Mouse (Mus musculus) neural tube, embryonic 12.5 days (tissue): ENCODE data around the gene Flt3l. TPM values are rescaled to one million over a fixed set of nuclear protein-coding genes. Genes with fewer than 3 reads are reported as not detected.
"Not testable (repeated sequence)": the region's sequence is repeated elsewhere in the genome, so short reads cannot be mapped to it uniquely, and the experiment has no call there.

ENCODE experiments used
- ATAC-seq: fragments of 200-750 bp; cut with Nextera tagmentation; 2 replicates; pipeline ENCODE4 v1.8.0; 2017; ENCODE audit warnings: low read depth, mild to moderate bottlenecking, moderate TSS enrichment, moderate library complexity; ENCODE audit not compliant: low FRiP score
- H3K27ac ChIP-seq: fragments of 300-500 bp; sonication (generic); 2 replicates; pipeline ENCODE4 v1.5.1; 2016
- H3K27me3 ChIP-seq: fragments of 300-500 bp; sonication (generic); replicated peaks from 2 replicates; pipeline ENCODE4 v1.6.1; 2016; ENCODE audit warnings: mild to moderate bottlenecking
- H3K36me3 ChIP-seq: fragments of 300-500 bp; sonication (generic); 2 replicates; pipeline ENCODE4 v1.6.1; 2016; ENCODE audit warnings: mild to moderate bottlenecking
- H3K4me1 ChIP-seq: fragments of 300-500 bp; sonication (generic); 2 replicates; pipeline ENCODE4 v1.6.1; 2016
- H3K4me2 ChIP-seq: fragments of 300-500 bp; sonication (generic); replicated peaks from 2 replicates; pipeline ENCODE4 v1.6.1; 2016; ENCODE audit warnings: mild to moderate bottlenecking
- H3K4me3 ChIP-seq: fragments of 300-500 bp; sonication (generic); 2 replicates; pipeline ENCODE4 v1.5.1; 2016
- H3K9ac ChIP-seq: fragments of 300-500 bp; sonication (generic); 2 replicates; pipeline ENCODE4 v1.6.1; 2016; ENCODE audit warnings: mild to moderate bottlenecking
- H3K9me3 ChIP-seq: fragments of 300-500 bp; sonication (generic); 2 replicates; pipeline ENCODE4 v1.6.1; 2016; ENCODE audit warnings: mild to moderate bottlenecking
- WGBS: fragments of 180-500 bp; shearing (Covaris S2); methylation state at CpG from one replicate; pipeline ENCODE4 v1.1.7; 2016; 5-methylcytosine and 5-hydroxymethylcytosine counted together
- polyA plus RNA-seq: library from polyadenylated mRNA; unstranded; fragments of >200 nt; fragmentation: Nextera tagmentation; extraction: Ambion mirVana; gene quantifications from 2 replicates; pipeline ENCODE4 v1.2.1, GENCODE M21; 2016

Gene Flt3l
- polyA plus RNA-seq, 1 experiment from 2014 or later = 1.3 TPM

GRCm38 (mm10) chr7:45174567-45175280, 38.5 kb upstream of the Flt3l start:
- peaks cover 15% of the 10 kb centered on the region for H3K4me1 ChIP-seq
- no peak overlapping the region for H3K9ac ChIP-seq
- ATAC-seq = peak; percentile 37; the same call in 1 of the 2 replicates
- H3K27ac ChIP-seq = no peak overlapping the region
- no peaks in the 10 kb centered on the region for H3K36me3 ChIP-seq
- 0 out of 2 replicates have a peak overlapping the region, but pooled peaks have one; percentile 15 for H3K4me3 ChIP-seq
- 3% methylated on average over 29 of the region's 29 CpGs for WGBS
- peaks cover 6% of the 10 kb centered on the region; the same call in 1 of the 2 replicates for H3K9me3 ChIP-seq
- H3K27me3 ChIP-seq = peaks cover 77% of the 10 kb centered on the region
- H3K4me2 ChIP-seq = peak overlapping the region; percentile 37

DNA sequence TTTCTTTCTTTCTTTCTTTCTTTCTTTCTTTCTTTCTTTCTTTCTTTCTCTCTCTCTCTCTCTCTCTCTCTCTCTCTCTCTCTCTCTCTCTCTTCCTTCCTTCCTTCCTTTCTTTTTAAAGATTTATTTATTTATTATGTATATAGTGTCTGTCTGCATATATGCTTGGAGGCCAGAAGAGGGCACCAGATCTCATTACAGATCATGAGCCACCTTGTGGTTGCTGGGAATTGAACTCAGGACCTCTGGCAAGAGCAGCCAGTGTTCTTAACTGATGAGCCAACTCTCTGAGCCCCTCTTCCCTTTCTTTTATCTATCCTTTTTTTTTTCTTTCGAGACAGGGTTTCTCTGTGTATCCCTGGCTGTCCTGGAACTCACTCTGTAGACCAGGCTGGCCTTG, 37.5 kb upstream of the Flt3l start:
- ATAC-seq = not testable (repeated sequence)
- H3K27me3 ChIP-seq = peaks cover 77% of the 10 kb centered on the region

DNA sequence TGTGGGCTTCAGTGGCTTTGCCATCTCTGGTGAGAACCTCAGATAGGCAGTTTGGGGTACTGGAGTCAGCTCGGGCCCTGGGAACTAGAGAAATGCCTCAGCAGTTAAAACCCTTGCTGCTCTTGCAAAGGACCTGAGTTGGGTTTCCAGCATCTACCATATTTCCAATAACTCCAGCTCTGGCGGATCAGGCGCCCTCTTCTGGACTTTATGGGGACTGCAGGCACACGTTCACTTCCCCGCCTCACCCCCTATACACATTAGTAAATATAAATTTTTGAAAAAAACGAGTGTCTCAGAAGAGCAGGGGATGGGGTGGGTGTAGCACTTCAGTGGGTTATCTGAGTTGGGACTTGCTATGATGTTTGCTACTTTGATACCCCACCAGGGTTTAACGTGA, 36.7 kb upstream of the Flt3l start:
- H3K4me2 ChIP-seq = no peak overlapping the region
- peaks cover 10% of the 10 kb centered on the region; the same call in 1 of the 2 replicates for H3K9me3 ChIP-seq
- no peak overlapping the region for H3K27ac ChIP-seq
- ATAC-seq = no peak
- H3K4me3 ChIP-seq = no peak overlapping the region
- peaks cover 77% of the 10 kb centered on the region for H3K27me3 ChIP-seq
- 59% methylated on average over 7 of the region's 7 CpGs for WGBS
- no peaks in the 10 kb centered on the region for H3K36me3 ChIP-seq
- H3K9ac ChIP-seq = no peak overlapping the region
- H3K4me1 ChIP-seq = peaks cover 25% of the 10 kb centered on the region

More for the DNA sequence above, 37.5 kb upstream of the Flt3l start:
- WGBS = 73% methylated on average over 1 of the region's 1 CpGs
- not testable (repeated sequence) for H3K9ac ChIP-seq, H3K4me2 ChIP-seq, H3K4me3 ChIP-seq, H3K36me3 ChIP-seq, H3K27ac ChIP-seq
- Histone ChIP-seq H3K4me1 (peaks cover 17% of the 10 kb centered on the region), H3K9me3 (peaks cover 10% of the 10 kb centered on the region; the same call in 1 of the 2 replicates)

- H3K4me3 ChIP-seq = no peak overlapping the region
- peaks cover 77% of the 10 kb centered on the region for H3K27me3 ChIP-seq
- WGBS = 90% methylated on average over 3 of the region's 3 CpGs
- no peak overlapping the region for H3K4me2 ChIP-seq
- no peaks in the 10 kb centered on the region for H3K36me3 ChIP-seq
- no peak overlapping the region for H3K27ac ChIP-seq
- H3K9ac ChIP-seq = no peak overlapping the region
- H3K9me3 ChIP-seq = peaks cover 10% of the 10 kb centered on the region; the same call in 1 of the 2 replicates
- ATAC-seq = no peak
- H3K4me1 ChIP-seq = peaks cover 16% of the 10 kb centered on the region
These were observed 33.3 kb upstream of the Flt3l start for GRCm38 (mm10) chr7:45169495-45169894.

- ATAC-seq = no peak
- WGBS = 5% methylated on average over 24 of the region's 24 CpGs
- Histone ChIP-seq H3K9me3 (peaks cover 10% of the 10 kb centered on the region; the same call in 1 of the 2 replicates), H3K4me2 (peak overlapping the region; percentile 24), H3K9ac (no peak overlapping the region), H3K27me3 (peaks cover 77% of the 10 kb centered on the region), H3K27ac (no peak overlapping the region), H3K36me3 (no peaks in the 10 kb centered on the region), H3K4me3 (no peak overlapping the region), H3K4me1 (peaks cover 19% of the 10 kb centered on the region)
These were observed 32.4 kb upstream of the Flt3l start for GRCm38 (mm10) chr7:45168656-45169055.

GRCm38 (mm10) chr7:45167761-45168445, 31.7 kb upstream of the Flt3l start:
- no peak overlapping the region for H3K27ac ChIP-seq
- no peak overlapping the region for H3K9ac ChIP-seq
- peaks cover 10% of the 10 kb centered on the region; the same call in 1 of the 2 replicates for H3K9me3 ChIP-seq
- no peaks in the 10 kb centered on the region for H3K36me3 ChIP-seq
- H3K4me3 ChIP-seq = no peak overlapping the region
- WGBS = 2% methylated on average over 19 of the region's 19 CpGs
- H3K4me2 ChIP-seq = peak overlapping the region; percentile 24; the same call in 1 of the 2 replicates
- ATAC-seq = no peak
- peaks cover 85% of the 10 kb centered on the region for H3K27me3 ChIP-seq
- H3K4me1 ChIP-seq = peaks cover 21% of the 10 kb centered on the region

DNA sequence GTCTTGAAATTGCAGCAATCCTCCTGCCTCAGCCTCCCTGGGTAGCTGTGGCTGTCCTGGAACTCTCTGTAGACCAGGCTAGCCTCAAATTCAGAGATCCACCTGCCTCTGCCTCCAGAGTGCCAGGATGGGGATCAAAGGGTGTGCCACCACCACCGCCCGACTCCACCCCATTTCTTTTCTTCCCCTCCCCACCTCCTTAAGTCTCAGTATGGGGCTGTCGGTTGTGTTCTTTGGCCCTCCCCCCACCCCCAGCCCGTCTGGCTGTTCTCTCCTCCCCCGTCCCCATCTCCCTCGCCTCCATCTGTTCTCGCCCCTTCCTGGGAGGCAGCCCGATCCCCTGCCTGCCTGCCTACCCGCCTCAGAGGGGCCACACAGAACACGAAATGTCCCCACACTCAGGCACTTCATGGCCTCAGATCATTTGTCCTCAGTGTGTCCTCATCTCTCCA, 30.7 kb upstream of the Flt3l start:
- ATAC-seq = no peak
- H3K4me3 ChIP-seq = no peak overlapping the region
- H3K27me3 ChIP-seq = peaks cover 85% of the 10 kb centered on the region
- H3K4me1 ChIP-seq = peaks cover 27% of the 10 kb centered on the region
- peaks cover 10% of the 10 kb centered on the region; the same call in 1 of the 2 replicates for H3K9me3 ChIP-seq
- H3K36me3 ChIP-seq = no peaks in the 10 kb centered on the region
- no peak overlapping the region for H3K4me2 ChIP-seq
- H3K27ac ChIP-seq = no peak overlapping the region
- H3K9ac ChIP-seq = no peak overlapping the region
- WGBS = 32% methylated on average over 10 of the region's 10 CpGs

- peaks cover 27% of the 10 kb centered on the region for H3K4me1 ChIP-seq
- no peak overlapping the region for H3K27ac ChIP-seq
- H3K4me2 ChIP-seq = no peak overlapping the region
- no peak for ATAC-seq
- H3K4me3 ChIP-seq = no peak overlapping the region
- peaks cover 10% of the 10 kb centered on the region; the same call in 1 of the 2 replicates for H3K9me3 ChIP-seq
- 45% methylated on average over 11 of the region's 11 CpGs for WGBS
- H3K36me3 ChIP-seq = peaks cover 5% of the 10 kb centered on the region; the same call in 1 of the 2 replicates
- no peak overlapping the region for H3K9ac ChIP-seq
- H3K27me3 ChIP-seq = peaks cover 81% of the 10 kb centered on the region
These were observed 29.5 kb upstream of the Flt3l start for GRCm38 (mm10) chr7:45165701-45166100.

DNA sequence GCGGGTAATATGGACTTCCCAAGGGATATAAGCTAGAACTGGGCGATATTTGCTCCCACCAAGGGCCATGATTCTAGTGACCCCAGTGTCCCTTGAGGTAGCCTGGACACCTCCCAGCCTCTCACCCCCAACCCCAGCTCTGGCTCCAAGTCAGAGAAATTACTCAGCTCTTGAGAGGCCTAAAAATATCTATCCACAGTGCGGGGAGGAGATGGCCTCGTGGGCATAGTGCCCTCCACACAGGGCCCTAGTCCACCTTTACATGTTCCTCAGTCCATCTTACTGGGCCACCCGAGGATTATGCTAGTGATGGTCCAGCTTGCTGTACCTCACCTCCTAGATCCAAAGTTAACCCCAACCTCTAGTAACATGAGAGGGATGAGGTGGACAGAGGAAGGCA, 28.6 kb upstream of the Flt3l start:
- no peak overlapping the region for H3K4me3 ChIP-seq
- 64% methylated on average over 5 of the region's 5 CpGs for WGBS
- peaks cover 27% of the 10 kb centered on the region for H3K4me1 ChIP-seq
- peaks cover 5% of the 10 kb centered on the region; the same call in 1 of the 2 replicates for H3K9me3 ChIP-seq
- H3K4me2 ChIP-seq = no peak overlapping the region
- ATAC-seq = no peak
- H3K27me3 ChIP-seq = peaks cover 76% of the 10 kb centered on the region
- peaks cover 13% of the 10 kb centered on the region for H3K36me3 ChIP-seq
- no peak overlapping the region for H3K27ac ChIP-seq
- H3K9ac ChIP-seq = no peak overlapping the region

DNA sequence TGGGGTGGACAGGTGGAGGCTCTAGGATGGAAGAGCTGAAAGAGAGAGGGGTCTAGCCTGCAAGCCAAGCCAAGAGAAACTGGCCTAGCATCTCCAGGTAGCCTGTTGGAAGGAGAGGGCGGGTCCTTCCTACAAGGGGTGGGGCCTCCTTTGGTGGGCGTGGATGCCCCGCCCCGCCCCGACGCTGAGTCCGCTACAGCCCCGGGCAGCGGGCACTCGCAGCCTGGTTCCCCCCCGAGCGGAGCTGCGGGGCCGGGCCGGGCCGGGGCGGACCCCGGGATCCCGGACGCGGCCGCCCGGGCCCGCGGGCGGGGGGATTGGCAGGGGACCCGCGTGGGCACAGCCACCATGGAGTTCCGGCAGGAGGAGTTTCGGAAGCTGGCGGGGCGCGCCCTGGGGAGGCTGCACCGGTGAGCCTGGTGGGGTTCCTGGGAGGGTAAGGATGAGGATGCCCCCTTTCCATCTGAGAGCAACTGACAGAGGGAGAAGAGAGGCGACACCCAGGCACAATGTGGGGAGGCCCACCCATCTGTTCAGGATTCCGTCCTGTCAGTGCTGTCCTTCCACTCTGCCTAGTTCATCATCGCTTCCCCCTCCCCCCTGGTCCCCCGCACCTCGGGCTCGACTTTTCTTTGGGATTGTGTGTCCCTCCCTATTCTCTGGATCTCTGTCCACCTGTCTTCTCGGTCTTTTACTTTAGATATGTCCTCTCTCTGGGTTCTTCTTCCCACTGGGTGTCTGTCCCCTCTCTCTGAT, 27.7 kb upstream of the Flt3l start, which contains the start of gene Slc17a7:
Gene Slc17a7, plus strand, starts transcription at position 215 of the 756 bp plus-strand sequence.
- Histone ChIP-seq H3K4me2 (peak within 1 kb of the TSS; percentile 65), H3K27me3 (peaks cover 67% of the 10 kb centered on the region), H3K36me3 (peaks cover 22% of the 10 kb centered on the region), H3K4me3 (peak within 1 kb of the TSS; percentile 35), H3K27ac (no peak within 1 kb of the TSS), H3K4me1 (peaks cover 27% of the 10 kb centered on the region), H3K9ac (peak within 1 kb of the TSS; percentile 56), H3K9me3 (no peaks in the 10 kb centered on the region)
- ATAC-seq = no peak
- WGBS = 2% methylated on average over 41 of the region's 41 CpGs

- Histone ChIP-seq H3K4me2 (peak overlapping the region; percentile 65; the same call in 1 of the 2 replicates), H3K4me3 (no peak overlapping the region), H3K4me1 (peaks cover 19% of the 10 kb centered on the region), H3K36me3 (peaks cover 28% of the 10 kb centered on the region), H3K27me3 (peaks cover 59% of the 10 kb centered on the region), H3K9ac (no peak overlapping the region), H3K27ac (no peak overlapping the region), H3K9me3 (no peaks in the 10 kb centered on the region)
- 72% methylated on average over 9 of the region's 9 CpGs for WGBS
- no peak for ATAC-seq
These were observed 26.9 kb upstream of the Flt3l start for GRCm38 (mm10) chr7:45162996-45163615.
